Mouse (Mus musculus): ENCODE measurements around the gene Dlx3. TPM values are rescaled to one million over a fixed set of nuclear protein-coding genes. Genes with fewer than 3 reads are reported as not detected.
A peak's percentile ranks its signal among the peaks of the same experiment; 100 is the strongest.

The Dlx3 gene
- polyA plus RNA-seq, 1 experiment from 2014 or later, result not detected

GRCm38 (mm10) chr11:95076041-95076535, 43.8 kb upstream of the Dlx3 start:
- H3K27me3 ChIP-seq, result no peaks in the 10 kb centered on the region
- ChIA-PET CTCF (interaction anchor here (0.9 to 6.2 kb wide), 11 partner anchors 9 to 41 kb away, joined by 3 to 56 read pairs (median 6); no protein-coding TSS in a partner anchor), POLR2A (interaction anchor here (0.9 to 4.2 kb wide), 6 partner anchors 11 to 52 kb away, joined by 3 to 29 read pairs (median 14); no protein-coding TSS in a partner anchor)
- peak; percentile 17 for ATAC-seq
- in situ Hi-C loops (cut with MboI; ENCODE audit: low pct_unique_long_range_greater_than_20kb), result loop anchor here (25.0 kb wide), 1 partner anchor 1186 kb away; the partner anchor contains the start of gene Hoxb9
- TF ChIP-seq CTCF (IDR thresholded peaks at IDR 0.05), result peak; percentile 98
- no peak for DNase-seq (ENCODE audit: low read depth, low spot score)

GRCm38 (mm10) chr11:95076536-95077111, 43.3 kb upstream of the Dlx3 start, which contains the start of gene Itga3:
Itga3 (minus strand) TSS chr11:95076801.
- ChIA-PET POLR2A (interaction anchor here (1.5 to 4.2 kb wide), 5 partner anchors 11 to 52 kb away, joined by 3 to 29 read pairs (median 24); no protein-coding TSS in a partner anchor), CTCF (interaction anchor here (0.9 to 6.2 kb wide), 5 partner anchors 10 to 28 kb away, joined by 6 to 56 read pairs (median 6); no protein-coding TSS in a partner anchor)
- peak; percentile 41 for ATAC-seq
- TF ChIP-seq CTCF (IDR thresholded peaks at IDR 0.05), result no peak
- H3K27me3 ChIP-seq, result no peaks in the 10 kb centered on the region
- in situ Hi-C loops (cut with MboI; ENCODE audit: low pct_unique_long_range_greater_than_20kb), result loop anchor here (25.0 kb wide), 1 partner anchor 1186 kb away; the partner anchor contains the start of gene Hoxb9
- no peak for DNase-seq (ENCODE audit: low read depth, low spot score)

- ATAC-seq, result peak; percentile 45
- no peak for DNase-seq (ENCODE audit: low read depth, low spot score)
- POLR2A ChIA-PET, result interaction anchor here (1.0 to 4.2 kb wide), 5 partner anchors 9 to 26 kb away, joined by 3 to 29 read pairs (median 5); no protein-coding TSS in a partner anchor
- no peaks in the 10 kb centered on the region for H3K27me3 ChIP-seq
- CTCF ChIA-PET, result interaction anchor here (0.7 to 6.2 kb wide), 8 partner anchors 9 to 29 kb away, joined by 3 to 56 read pairs (median 6); no protein-coding TSS in a partner anchor
- in situ Hi-C loops (cut with MboI; ENCODE audit: low pct_unique_long_range_greater_than_20kb), result loop anchor here (25.0 kb wide), 1 partner anchor 1184 kb away; the partner anchor contains the start of gene Hoxb9
- no peak for TF ChIP-seq CTCF (IDR thresholded peaks at IDR 0.05)
These were observed 42.0 kb upstream of the Dlx3 start for GRCm38 (mm10) chr11:95077956-95078355.

- no peak for TF ChIP-seq CTCF (IDR thresholded peaks at IDR 0.05)
- CTCF ChIA-PET, result interaction anchor here (1.8 to 3.8 kb wide), 2 partner anchors 20 to 26 kb away, joined by 6 to 20 read pairs; no protein-coding TSS in a partner anchor
- no peaks in the 10 kb centered on the region for H3K27me3 ChIP-seq
- in situ Hi-C loops (cut with MboI; ENCODE audit: low pct_unique_long_range_greater_than_20kb), result loop anchor here (25.0 kb wide), 1 partner anchor 1183 kb away; the partner anchor contains the start of gene Hoxb9
- POLR2A ChIA-PET, result interaction anchor here (1.9 to 4.2 kb wide), 2 partner anchors 8 to 21 kb away, joined by 5 to 27 read pairs; no protein-coding TSS in a partner anchor
- ATAC-seq (no peak), DNase-seq (ENCODE audit: low read depth, low spot score) (no peak)
These were observed 40.6 kb upstream of the Dlx3 start for GRCm38 (mm10) chr11:95079256-95079875.

GRCm38 (mm10) chr11:95080783-95081182, 39.1 kb upstream of the Dlx3 start:
- no peak for TF ChIP-seq CTCF (IDR thresholded peaks at IDR 0.05)
- POLR2A ChIA-PET, result interaction anchor here (0.9 kb wide), 1 partner anchor 90 kb away, joined by 5 read pairs; the partner anchor contains the start of gene Ppp1r9b
- in situ Hi-C loops (cut with MboI; ENCODE audit: low pct_unique_long_range_greater_than_20kb), result loop anchor here (25.0 kb wide), 1 partner anchor 1182 kb away; the partner anchor contains the start of gene Hoxb9
- CTCF ChIA-PET, result interaction anchor here (1.8 to 1.9 kb wide), 2 partner anchors 19 to 25 kb away, joined by 5 to 6 read pairs; no protein-coding TSS in a partner anchor
- no peaks in the 10 kb centered on the region for H3K27me3 ChIP-seq
- DNase-seq (ENCODE audit: low read depth, low spot score), result no peak
- ATAC-seq, result no peak

- in situ Hi-C loops (cut with MboI; ENCODE audit: low pct_unique_long_range_greater_than_20kb), result loop anchor here (25.0 kb wide), 1 partner anchor 1179 kb away; the partner anchor contains the start of gene Hoxb9
- POLR2A ChIA-PET, result no interaction called here
- CTCF ChIA-PET, result interaction anchor here (2.1 kb wide), 1 partner anchor 16 kb away, joined by 5 read pairs; no protein-coding TSS in a partner anchor
- H3K27me3 ChIP-seq, result no peaks in the 10 kb centered on the region
- no peak for DNase-seq (ENCODE audit: low read depth, low spot score)
- no peak for TF ChIP-seq CTCF (IDR thresholded peaks at IDR 0.05)
- no peak for ATAC-seq
These were observed 37.0 kb upstream of the Dlx3 start for GRCm38 (mm10) chr11:95082896-95083295.

GRCm38 (mm10) chr11:95084175-95084574, 35.7 kb upstream of the Dlx3 start:
- in situ Hi-C loops (cut with MboI; ENCODE audit: low pct_unique_long_range_greater_than_20kb), result loop anchor here (25.0 kb wide), 1 partner anchor 1178 kb away; the partner anchor contains the start of gene Hoxb9
- TF ChIP-seq CTCF (IDR thresholded peaks at IDR 0.05), result no peak
- ChIA-PET POLR2A (interaction anchor here (3.9 kb wide), 1 partner anchor 12 kb away, joined by 13 read pairs; no protein-coding TSS in a partner anchor), CTCF (interaction anchor here (1.0 to 2.1 kb wide), 2 partner anchors 14 to 20 kb away, joined by 3 to 5 read pairs; no protein-coding TSS in a partner anchor)
- no peaks in the 10 kb centered on the region for H3K27me3 ChIP-seq
- no peak for ATAC-seq
- no peak for DNase-seq (ENCODE audit: low read depth, low spot score)

GRCm38 (mm10) chr11:95084811-95085382, 35.0 kb upstream of the Dlx3 start:
- no peak for DNase-seq (ENCODE audit: low read depth, low spot score)
- no peak for ATAC-seq
- POLR2A ChIA-PET, result interaction anchor here (3.9 kb wide), 1 partner anchor 13 kb away, joined by 13 read pairs; no protein-coding TSS in a partner anchor

GRCm38 (mm10) chr11:95085710-95086109, 34.2 kb upstream of the Dlx3 start:
- no peak for TF ChIP-seq CTCF (IDR thresholded peaks at IDR 0.05)
- ATAC-seq, result peak; percentile 14
- DNase-seq (ENCODE audit: low read depth, low spot score), result no peak
- ChIA-PET CTCF (interaction anchor here (1.5 to 2.8 kb wide), 5 partner anchors 8 to 47 kb away, joined by 3 to 12 read pairs (median 7); partner anchors contain the start of gene Itga3), POLR2A (interaction anchor here (0.7 to 3.9 kb wide), 4 partner anchors 8 to 40 kb away, joined by 3 to 27 read pairs (median 8); partner anchors contain the start of gene Itga3)
- in situ Hi-C loops (cut with MboI; ENCODE audit: low pct_unique_long_range_greater_than_20kb), result loop anchor here (25.0 kb wide), 1 partner anchor 1177 kb away; the partner anchor contains the start of gene Hoxb9
- no peaks in the 10 kb centered on the region for H3K27me3 ChIP-seq

More at GRCm38 (mm10) chr11:95084811-95085382, 35.0 kb upstream of the Dlx3 start:
- in situ Hi-C loops (cut with MboI; ENCODE audit: low pct_unique_long_range_greater_than_20kb), result loop anchor here (25.0 kb wide), 1 partner anchor 1177 kb away; the partner anchor contains the start of gene Hoxb9
- no peaks in the 10 kb centered on the region for H3K27me3 ChIP-seq
- TF ChIP-seq CTCF (IDR thresholded peaks at IDR 0.05), result no peak
- CTCF ChIA-PET, result interaction anchor here (2.8 kb wide), 1 partner anchor 20 kb away, joined by 12 read pairs; no protein-coding TSS in a partner anchor
